Mouse (Mus musculus): ENCODE data around the gene Rab30.
"Not testable (repeated sequence)": the region's sequence is repeated elsewhere in the genome, so short reads cannot be mapped to it uniquely, and the experiment has no call there.

Rab30 gene

GRCm38 (mm10) chr7:92758067-92758466 is 16.7 kb downstream of the Rab30 start:
- DNase-seq, result no peak

- DNase-seq, result no peak
Observed at GRCm38 (mm10) chr7:92760651-92761050, 19.2 kb downstream of the Rab30 start.

- DNase-seq, result no peak
Observed at GRCm38 (mm10) chr7:92761161-92761560, 19.8 kb downstream of the Rab30 start.

GRCm38 (mm10) chr7:92765426-92765825 is 24.0 kb downstream of the Rab30 start:
- no peak for DNase-seq

GRCm38 (mm10) chr7:92766096-92767090 is 25.0 kb downstream of the Rab30 start:
- no peak for DNase-seq

- not testable (repeated sequence) for DNase-seq
Observed at GRCm38 (mm10) chr7:92768116-92768515, 26.7 kb downstream of the Rab30 start.

GRCm38 (mm10) chr7:92768859-92769258 is 27.5 kb downstream of the Rab30 start:
- DNase-seq, result no peak

GRCm38 (mm10) chr7:92773006-92773405 is 31.6 kb downstream of the Rab30 start:
- DNase-seq, result no peak

GRCm38 (mm10) chr7:92773596-92773995 is 32.2 kb downstream of the Rab30 start:
- no peak for DNase-seq

GRCm38 (mm10) chr7:92774741-92775140 is 33.3 kb downstream of the Rab30 start:
- no peak for DNase-seq

GRCm38 (mm10) chr7:92775703-92776102 is 34.3 kb downstream of the Rab30 start:
- DNase-seq, result no peak

- no peak for DNase-seq
Observed at GRCm38 (mm10) chr7:92776647-92777046, 35.2 kb downstream of the Rab30 start.

GRCm38 (mm10) chr7:92777108-92777973 is 35.9 kb downstream of the Rab30 start:
- no peak for DNase-seq

GRCm38 (mm10) chr7:92779058-92779457 is 37.7 kb downstream of the Rab30 start:
- DNase-seq, result no peak

GRCm38 (mm10) chr7:92781361-92781760 is 40.0 kb downstream of the Rab30 start:
- DNase-seq, result no peak

- DNase-seq, result no peak
Observed at GRCm38 (mm10) chr7:92781948-92782347, 40.5 kb downstream of the Rab30 start.

- DNase-seq, result no peak
Observed at GRCm38 (mm10) chr7:92782511-92782910, 41.1 kb downstream of the Rab30 start.

- DNase-seq, result no peak
Observed at GRCm38 (mm10) chr7:92783166-92783806, 41.9 kb downstream of the Rab30 start.

GRCm38 (mm10) chr7:92783914-92784313 is 42.5 kb downstream of the Rab30 start:
- no peak for DNase-seq

- DNase-seq, result no peak
Observed at GRCm38 (mm10) chr7:92795749-92796148, 54.3 kb downstream of the Rab30 start.

GRCm38 (mm10) chr7:92796813-92797212 is 55.4 kb downstream of the Rab30 start:
- DNase-seq, result no peak

- no peak for DNase-seq
Observed at GRCm38 (mm10) chr7:92799665-92800595, 58.5 kb downstream of the Rab30 start.
